Mouse (Mus musculus) liver, embryonic 11.5 days (tissue): Measurements from ENCODE around the gene Olfr195. TPM values are rescaled to one million over a fixed set of nuclear protein-coding genes. Genes with fewer than 3 reads are reported as not detected.

ENCODE experiments used
- polyA plus RNA-seq: library from polyadenylated mRNA; unstranded; fragments of >200 nt; fragmentation: Nextera tagmentation; extraction: Ambion mirVana; gene quantifications from 2 replicates; pipeline ENCODE4 v1.2.1, GENCODE M21; 2014

Olfr195 gene
- polyA plus RNA-seq, 1 experiment from 2014 or later: not detected

Other genes starting within 250 kb of the Olfr195 start
- not detected in 2 replicates for gene Olfr181, start 218.3 kb upstream of the Olfr195 start, polyA plus RNA-seq
- not detected in 2 replicates for gene Olfr180, start 217.7 kb upstream of the Olfr195 start, polyA plus RNA-seq
- not detected in 2 replicates for gene Olfr183, start 151.7 kb upstream of the Olfr195 start, polyA plus RNA-seq
- not detected in 2 replicates for gene Olfr186, start 116.8 kb upstream of the Olfr195 start, polyA plus RNA-seq
- not detected in 2 replicates for gene Olfr187, start 107.3 kb upstream of the Olfr195 start, polyA plus RNA-seq
- not detected in 2 replicates for gene Olfr190, start 69.0 kb upstream of the Olfr195 start, polyA plus RNA-seq
- gene Olfr191, start 57.2 kb upstream of the Olfr195 start, polyA plus RNA-seq: not detected in 2 replicates
- gene Olfr193, start 35.2 kb upstream of the Olfr195 start, polyA plus RNA-seq: not detected in 2 replicates
- gene Olfr194, start 26.0 kb upstream of the Olfr195 start, polyA plus RNA-seq: not detected in 2 replicates
- gene Olfr196, start 23.4 kb downstream of the Olfr195 start, polyA plus RNA-seq: not detected in 2 replicates
- gene Olfr198, start 56.5 kb downstream of the Olfr195 start, polyA plus RNA-seq: not detected in 2 replicates
- gene Olfr199, start 72.7 kb downstream of the Olfr195 start, polyA plus RNA-seq: not detected in 2 replicates
- gene Olfr201, start 125.6 kb downstream of the Olfr195 start, polyA plus RNA-seq: not detected in 2 replicates
- not detected in 2 replicates for gene Olfr202, start 139.7 kb downstream of the Olfr195 start, polyA plus RNA-seq
- gene Olfr203, start 151.8 kb downstream of the Olfr195 start, polyA plus RNA-seq: not detected in 2 replicates
- not detected in 2 replicates for gene Olfr204, start 171.2 kb downstream of the Olfr195 start, polyA plus RNA-seq
- not detected in 2 replicates for gene Olfr205, start 184.1 kb downstream of the Olfr195 start, polyA plus RNA-seq
- not detected in 2 replicates for gene Olfr206, start 202.2 kb downstream of the Olfr195 start, polyA plus RNA-seq
- not detected in 2 replicates for gene Olfr209, start 216.9 kb downstream of the Olfr195 start, polyA plus RNA-seq